ENCODE assay signal across 8 mouse cellular contexts in the genomic region with DNA sequence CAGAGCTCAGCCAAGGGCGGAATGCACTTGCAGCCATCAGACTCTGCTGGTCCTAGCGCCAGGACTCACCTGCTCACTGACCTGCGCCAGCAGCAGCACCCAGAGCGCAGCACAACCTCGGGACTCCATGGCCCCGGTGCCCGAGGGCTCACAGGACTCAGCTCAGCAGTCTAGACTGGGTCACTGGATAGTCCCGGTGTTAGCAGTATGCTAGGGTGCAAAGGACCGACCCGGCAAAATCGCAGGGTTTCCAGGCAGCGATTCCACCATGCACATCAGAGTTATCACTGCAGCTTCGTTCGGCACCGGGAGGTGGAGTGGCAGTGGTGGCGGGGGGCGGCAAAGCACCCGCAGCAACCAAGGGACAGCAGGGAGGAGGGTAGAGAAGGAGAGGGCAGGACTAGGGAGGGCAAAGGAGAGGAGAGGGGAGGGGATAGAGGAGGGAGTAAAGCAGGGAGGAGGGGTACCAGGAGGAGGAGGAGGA. TPM values are rescaled to one million over a fixed set of nuclear protein-coding genes. Genes with fewer than 3 reads are reported as not detected.
DNase-seq lines count a peak whose midpoint lies in the region; ATAC-seq and TF ChIP-seq lines count a peak whose summit lies in the region.

A gene (minus strand): TSS at position 391 of the 484 bp plus-strand sequence.

- H3K27me3 ChIP-seq in intestine, embryonic 16.5 days (replicated peaks; ENCODE audit: control insufficient read depth, insufficient read depth, low read length): peaks cover 12% of the 10 kb centered on the region; the same call in 1 of the 2 replicates
- peaks cover 6% of the 10 kb centered on the region; the same call in 1 of the 2 replicates for H3K27me3 ChIP-seq in midbrain, embryonic 14.5 days (ENCODE audit: control insufficient read depth, insufficient read depth, low read length)

- H3K36me3 ChIP-seq in intestine, embryonic 16.5 days (ENCODE audit: control insufficient read depth, insufficient read depth, low read length): no peaks in the 10 kb centered on the region
- H3K36me3 ChIP-seq in midbrain, embryonic 14.5 days (ENCODE audit: control insufficient read depth, insufficient read depth, low read length): no peaks in the 10 kb centered on the region

- DNase-seq in kidney, adult 11 months: peak; percentile 18
- DNase-seq in kidney, adult 8-10 months: no peak
- peak; percentile 63 for DNase-seq in midbrain, embryonic 14.5 days
- DNase-seq in spleen, postnatal 36 days (ENCODE audit: low spot score in 2 of 2): no peak
- DNase-seq in urinary bladder, postnatal 14 days (ENCODE audit: low spot score): no peak

- peak; percentile 32; the same call in 1 of the 2 replicates for ATAC-seq in intestine, embryonic 16.5 days
- ATAC-seq in midbrain, embryonic 14.5 days (ENCODE audit: low FRiP score, low TSS enrichment): peak; percentile 63
- no peak for ATAC-seq in megakaryocyte-erythroid progenitor cell, adult 5-6 weeks (replicated peaks; ENCODE audit: low FRiP score, low TSS enrichment, poor library complexity, severe bottlenecking)

- H3K4me1 ChIP-seq in cortical plate, adult 2 months (ENCODE audit: control insufficient read depth, insufficient read depth, low read length): no peaks in the 10 kb centered on the region
- H3K4me1 ChIP-seq in intestine, embryonic 16.5 days (ENCODE audit: control insufficient read depth, insufficient read depth, low read length): peaks cover 12% of the 10 kb centered on the region
- no peaks in the 10 kb centered on the region; the same call in 1 of the 2 replicates for H3K4me1 ChIP-seq in midbrain, embryonic 14.5 days (ENCODE audit: control insufficient read depth, insufficient read depth, low read length)

- TF ChIP-seq CTCF in cortical plate, adult 2 months (IDR thresholded peaks at IDR 0.05; ENCODE audit: extremely low read depth, insufficient read depth, low read length): no peak

- H3K4me3 ChIP-seq in cortical plate, adult 2 months (ENCODE audit: insufficient read depth, low read length): peak within 1 kb of the TSS; percentile 42
- H3K4me3 ChIP-seq in intestine, embryonic 16.5 days (ENCODE audit: low read length): peak within 1 kb of the TSS; percentile 42
- H3K4me3 ChIP-seq in midbrain, embryonic 14.5 days (replicated peaks; ENCODE audit: low read depth, low read length): peak within 1 kb of the TSS; percentile 39

- no peaks in the 10 kb centered on the region for H3K9me3 ChIP-seq in intestine, embryonic 16.5 days (ENCODE audit: control insufficient read depth, low read length)
- no peaks in the 10 kb centered on the region for H3K9me3 ChIP-seq in midbrain, embryonic 14.5 days (ENCODE audit: control insufficient read depth, low read length)

- no peak for TF ChIP-seq POLR2A in cortical plate, adult 2 months (IDR thresholded peaks at IDR 0.05; ENCODE audit: extremely low read depth, insufficient read depth, low read length)

- peak within 1 kb of the TSS; percentile 52; the same call in 1 of the 2 replicates for H3K9ac ChIP-seq in intestine, embryonic 16.5 days (ENCODE audit: low read depth, low read length)
- H3K9ac ChIP-seq in midbrain, embryonic 14.5 days (replicated peaks; ENCODE audit: low read length): peak within 1 kb of the TSS; percentile 62

- peak within 1 kb of the TSS; percentile 63 for H3K4me2 ChIP-seq in intestine, embryonic 16.5 days (ENCODE audit: low read depth, low read length)
- H3K4me2 ChIP-seq in midbrain, embryonic 14.5 days (ENCODE audit: low read length): peak within 1 kb of the TSS; percentile 82

- H3K27ac ChIP-seq in cortical plate, adult 2 months (ENCODE audit: insufficient read depth, low read length): no peak within 1 kb of the TSS
- H3K27ac ChIP-seq in intestine, embryonic 16.5 days (ENCODE audit: low read length): no peak within 1 kb of the TSS
- H3K27ac ChIP-seq in midbrain, embryonic 14.5 days (replicated peaks; ENCODE audit: low read depth, low read length): no peak within 1 kb of the TSS

- 3% methylated on average over 18 of the region's 18 CpGs for WGBS in intestine, embryonic 16.5 days
- 2% methylated on average over 18 of the region's 18 CpGs for WGBS in midbrain, embryonic 14.5 days

RNA-seq across cellular contexts. Expression of the gene that starts here (rescaled TPM):
- polyA plus RNA-seq in cortical plate, adult 2 months (2012; rRNA removed): 4.3 and 5.3 TPM in 2 replicates
- 1.2 and 1.4 TPM in 2 replicates for polyA plus RNA-seq in intestine, embryonic 16.5 days (2015; fragmentation: Nextera tagmentation; extraction: Ambion mirVana)
- 1.4 TPM in 2 replicates for polyA plus RNA-seq in midbrain, embryonic 14.5 days (2014; fragmentation: Nextera tagmentation; extraction: Ambion mirVana)
- total RNA-seq in megakaryocyte-erythroid progenitor cell, adult 5-6 weeks (2014; fragmentation: Nextera tagmentation): not detected in 2 replicates
- not detected in 2 replicates for total RNA-seq in megakaryocyte-erythroid progenitor cell, adult 5-6 weeks (2017)

Comparison
In these comparisons a context has a peak if more than half of its experiments do, and no peak if none do; other contexts are left out.
1. DNase-seq: peak in kidney, adult 11 months (single experiment) and midbrain, embryonic 14.5 days (single experiment); none in kidney, adult 8-10 months (0 of 2), spleen, postnatal 36 days (0 of 2) and urinary bladder, postnatal 14 days (single experiment).
2. Peak in every context shown above with its lines, with median percentiles within 50 percentile points of each other: H3K4me3 ChIP-seq.